Mouse (Mus musculus) C2C12 (cell line): ENCODE data around the gene Arx.

Experiments used
- CEBPB ChIP-seq: IDR thresholded peaks from one replicate; pipeline ENCODE4 v1.6.1; 2011; ENCODE audit warnings: low read depth, mild to moderate bottlenecking, control low read depth, moderate library complexity
- CTCF ChIP-seq: IDR thresholded peaks from one replicate; pipeline ENCODE4 v1.5.1; 2011; ENCODE audit not compliant: control insufficient read depth, insufficient read depth, insufficient read length
- MAX ChIP-seq: IDR thresholded peaks from one replicate; pipeline ENCODE4 v1.6.1; 2011; ENCODE audit warnings: mild to moderate bottlenecking, control low read depth
- MYOG ChIP-seq: IDR thresholded peaks from one replicate; pipeline ENCODE4 v1.6.1; 2011; ENCODE audit not compliant: control insufficient read depth, insufficient read length; ENCODE audit errors: extremely low read depth
- USF1 ChIP-seq: IDR thresholded peaks from one replicate; pipeline ENCODE4 v1.6.1; 2011; ENCODE audit warnings: low read depth, mild to moderate bottlenecking, control low read depth, moderate library complexity

DNA sequence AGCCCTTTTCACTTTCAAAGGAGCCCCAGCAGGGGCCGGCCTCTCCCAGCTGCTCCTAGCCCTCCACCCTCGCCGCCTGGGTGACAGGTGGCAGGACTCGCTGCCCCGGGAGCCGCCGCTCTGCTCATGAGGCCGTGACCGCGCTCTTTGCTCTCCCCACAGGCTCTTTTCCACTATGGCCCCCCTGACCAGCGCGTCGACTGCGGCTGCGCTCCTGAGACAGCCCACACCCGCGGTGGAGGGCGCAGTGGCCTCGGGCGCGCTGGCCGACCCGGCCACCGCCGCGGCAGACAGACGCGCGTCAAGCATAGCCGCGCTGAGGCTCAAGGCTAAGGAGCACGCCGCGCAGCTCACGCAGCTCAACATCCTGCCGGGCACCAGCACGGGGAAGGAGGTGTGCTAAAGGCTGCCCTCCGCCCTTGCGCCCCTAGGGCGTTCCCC lies 10.8 kb downstream of the Arx start:
- TF ChIP-seq CTCF: no peak
- no peak for TF ChIP-seq USF1
- no peak for TF ChIP-seq MAX
- no peak for TF ChIP-seq MYOG
- no peak for TF ChIP-seq CEBPB
